Mouse (Mus musculus): ENCODE data around the gene Rasgrf2. TPM values are rescaled to one million over a fixed set of nuclear protein-coding genes. Genes with fewer than 3 reads are reported as not detected.
"Not testable (repeated sequence)": the region's sequence is repeated elsewhere in the genome, so short reads cannot be mapped to it uniquely, and the experiment has no call there.

Gene Rasgrf2
- polyA plus RNA-seq (2012; rRNA removed), result 6.3 and 8.7 TPM in 2 replicates

- no peak for DNase-seq
- H3K36me3 ChIP-seq (ENCODE audit: control insufficient read depth, insufficient read depth, low read length), result no peaks in the 10 kb centered on the region
- 7% methylated on average over 70 of the region's 70 CpGs for WGBS
- no peaks in the 10 kb centered on the region for H3K4me1 ChIP-seq (replicated peaks; ENCODE audit: control insufficient read depth, insufficient read depth, low read length)
- no peaks in the 10 kb centered on the region; the same call in 1 of the 2 replicates for H3K27me3 ChIP-seq (ENCODE audit: control insufficient read depth, insufficient read depth, low read length)
- no peak within 1 kb of the TSS for H3K27ac ChIP-seq (ENCODE audit: control insufficient read depth, insufficient read depth, low read length)
- TF ChIP-seq CTCF (IDR thresholded peaks at IDR 0.05; ENCODE audit: borderline replicate concordance, control insufficient read depth, extremely low read depth, insufficient read depth, low read length, poor library complexity), result no peak
- TF ChIP-seq POLR2A (IDR thresholded peaks at IDR 0.05; ENCODE audit: control insufficient read depth, extremely low read depth, insufficient read depth, low read length, poor library complexity), result no peak
- H3K4me3 ChIP-seq (ENCODE audit: control insufficient read depth, insufficient read depth, low read length), result no peak within 1 kb of the TSS
These were observed at the start of gene Rasgrf2 for GRCm38 (mm10) chr13:92131384-92132150. TSS of gene Rasgrf2 (minus strand) at chr13:92131656.

- H3K4me3 ChIP-seq (ENCODE audit: control insufficient read depth, insufficient read depth, low read length); DNase-seq; H3K4me1 ChIP-seq (replicated peaks; ENCODE audit: control insufficient read depth, insufficient read depth, low read length); H3K27me3 ChIP-seq (ENCODE audit: control insufficient read depth, insufficient read depth, low read length); H3K36me3 ChIP-seq (ENCODE audit: control insufficient read depth, insufficient read depth, low read length); H3K27ac ChIP-seq (ENCODE audit: control insufficient read depth, insufficient read depth, low read length): not testable (repeated sequence)
- WGBS, result 91% methylated on average over 8 of the region's 8 CpGs
These were observed 41.2 kb upstream of the Rasgrf2 start for GRCm38 (mm10) chr13:92172686-92173085.

GRCm38 (mm10) chr13:92150551-92150950, 19.1 kb upstream of the Rasgrf2 start:
- Histone ChIP-seq H3K4me1 (replicated peaks; ENCODE audit: control insufficient read depth, insufficient read depth, low read length) (no peaks in the 10 kb centered on the region), H3K27me3 (ENCODE audit: control insufficient read depth, insufficient read depth, low read length) (no peaks in the 10 kb centered on the region; the same call in 1 of the 2 replicates), H3K27ac (ENCODE audit: control insufficient read depth, insufficient read depth, low read length) (no peak overlapping the region), H3K4me3 (ENCODE audit: control insufficient read depth, insufficient read depth, low read length) (no peak overlapping the region), H3K36me3 (ENCODE audit: control insufficient read depth, insufficient read depth, low read length) (no peaks in the 10 kb centered on the region)
- DNase-seq, result no peak
- TF ChIP-seq CTCF (IDR thresholded peaks at IDR 0.05; ENCODE audit: borderline replicate concordance, control insufficient read depth, extremely low read depth, insufficient read depth, low read length, poor library complexity), result no peak
- no peak for TF ChIP-seq POLR2A (IDR thresholded peaks at IDR 0.05; ENCODE audit: control insufficient read depth, extremely low read depth, insufficient read depth, low read length, poor library complexity)
- 84% methylated on average over 3 of the region's 3 CpGs for WGBS

GRCm38 (mm10) chr13:92148858-92149257, 17.4 kb upstream of the Rasgrf2 start:
- H3K4me1 ChIP-seq (replicated peaks; ENCODE audit: control insufficient read depth, insufficient read depth, low read length), result no peaks in the 10 kb centered on the region
- H3K27ac ChIP-seq (ENCODE audit: control insufficient read depth, insufficient read depth, low read length), result no peak overlapping the region
- TF ChIP-seq POLR2A (IDR thresholded peaks at IDR 0.05; ENCODE audit: control insufficient read depth, extremely low read depth, insufficient read depth, low read length, poor library complexity) (no peak), CTCF (IDR thresholded peaks at IDR 0.05; ENCODE audit: borderline replicate concordance, control insufficient read depth, extremely low read depth, insufficient read depth, low read length, poor library complexity) (no peak)
- no peaks in the 10 kb centered on the region; the same call in 1 of the 2 replicates for H3K27me3 ChIP-seq (ENCODE audit: control insufficient read depth, insufficient read depth, low read length)
- WGBS, result 85% methylated on average over 4 of the region's 4 CpGs
- H3K36me3 ChIP-seq (ENCODE audit: control insufficient read depth, insufficient read depth, low read length), result no peaks in the 10 kb centered on the region
- no peak for DNase-seq
- no peak overlapping the region for H3K4me3 ChIP-seq (ENCODE audit: control insufficient read depth, insufficient read depth, low read length)

GRCm38 (mm10) chr13:92134792-92135191, 3.3 kb upstream of the Rasgrf2 start:
- TF ChIP-seq POLR2A (IDR thresholded peaks at IDR 0.05; ENCODE audit: control insufficient read depth, extremely low read depth, insufficient read depth, low read length, poor library complexity) (no peak), CTCF (IDR thresholded peaks at IDR 0.05; ENCODE audit: borderline replicate concordance, control insufficient read depth, extremely low read depth, insufficient read depth, low read length, poor library complexity) (no peak)

GRCm38 (mm10) chr13:92132599-92132998, 1.1 kb upstream of the Rasgrf2 start:
- no peak for TF ChIP-seq POLR2A (IDR thresholded peaks at IDR 0.05; ENCODE audit: control insufficient read depth, extremely low read depth, insufficient read depth, low read length, poor library complexity)
- no peak for TF ChIP-seq CTCF (IDR thresholded peaks at IDR 0.05; ENCODE audit: borderline replicate concordance, control insufficient read depth, extremely low read depth, insufficient read depth, low read length, poor library complexity)
- 12% methylated on average over 2 of the region's 2 CpGs for WGBS
- no peak overlapping the region for H3K27ac ChIP-seq (ENCODE audit: control insufficient read depth, insufficient read depth, low read length)
- H3K27me3 ChIP-seq (ENCODE audit: control insufficient read depth, insufficient read depth, low read length), result no peaks in the 10 kb centered on the region; the same call in 1 of the 2 replicates
- no peaks in the 10 kb centered on the region for H3K4me1 ChIP-seq (replicated peaks; ENCODE audit: control insufficient read depth, insufficient read depth, low read length)
- no peak for DNase-seq
- no peak overlapping the region for H3K4me3 ChIP-seq (ENCODE audit: control insufficient read depth, insufficient read depth, low read length)
- no peaks in the 10 kb centered on the region for H3K36me3 ChIP-seq (ENCODE audit: control insufficient read depth, insufficient read depth, low read length)

More at GRCm38 (mm10) chr13:92134792-92135191, 3.3 kb upstream of the Rasgrf2 start:
- Histone ChIP-seq H3K27me3 (ENCODE audit: control insufficient read depth, insufficient read depth, low read length) (no peaks in the 10 kb centered on the region; the same call in 1 of the 2 replicates), H3K27ac (ENCODE audit: control insufficient read depth, insufficient read depth, low read length) (no peak overlapping the region), H3K4me3 (ENCODE audit: control insufficient read depth, insufficient read depth, low read length) (no peak overlapping the region), H3K36me3 (ENCODE audit: control insufficient read depth, insufficient read depth, low read length) (no peaks in the 10 kb centered on the region), H3K4me1 (replicated peaks; ENCODE audit: control insufficient read depth, insufficient read depth, low read length) (no peaks in the 10 kb centered on the region)
- no peak for DNase-seq
- 65% methylated on average over 3 of the region's 3 CpGs for WGBS
